Mouse (Mus musculus) liver, adult 2 months (tissue): ENCODE measurements around the gene Fbxl18.

ENCODE experiments used
- CTCF ChIP-seq: fragments of 200-500 bp; IDR thresholded peaks from 2 replicates; pipeline ENCODE4 v1.5.1; 2011; ENCODE audit warnings: low read depth, low read length, control low read depth
- POLR2A ChIP-seq: fragments of 200-500 bp; IDR thresholded peaks from 2 replicates; pipeline ENCODE4 v1.6.1; 2011; ENCODE audit warnings: low read length, control low read depth; ENCODE audit not compliant: insufficient read depth; ENCODE audit errors: extremely low read depth

DNA sequence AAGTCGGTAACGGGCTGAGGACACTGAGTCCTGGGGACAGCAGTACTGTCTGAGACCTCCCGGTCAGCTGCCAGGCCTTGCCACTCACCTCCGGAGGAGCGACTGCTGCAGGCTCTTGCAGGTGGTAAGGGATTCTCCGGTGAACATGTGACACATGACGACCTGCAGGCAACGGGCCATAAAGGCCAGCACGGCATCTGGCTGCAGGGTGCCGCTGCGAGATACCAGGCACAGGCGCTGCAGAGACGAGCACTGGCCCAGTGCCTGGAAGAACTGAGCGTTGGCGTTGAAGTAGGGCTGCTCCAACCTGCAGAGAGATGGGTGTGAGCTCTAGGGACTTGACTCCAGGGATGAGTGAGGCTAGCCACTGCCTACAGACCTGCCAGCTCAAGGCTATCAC, 16.7 kb downstream of the Fbxl18 start:
- no peak for TF ChIP-seq POLR2A
- TF ChIP-seq CTCF: no peak
